Mouse (Mus musculus): ENCODE data around the gene Clcn7. TPM values are rescaled to one million over a fixed set of nuclear protein-coding genes. Genes with fewer than 3 reads are reported as not detected.

The Clcn7 gene
- total RNA-seq, 2 experiments from 2014 or later = 13.7 to 14.9 TPM

GRCm38 (mm10) chr17:25189091-25189490 is 55.9 kb downstream of the Clcn7 start:
- DNase-seq = no peak
- intact Hi-C loops (cut with DNase I) = loop anchor here (5.0 kb wide), 1 partner anchor 83 kb away; the partner anchor contains the start of gene Ube2i

- intact Hi-C loops (cut with DNase I) = no loop called here
- no peak for DNase-seq
Measured at GRCm38 (mm10) chr17:25202401-25202800, 69.2 kb downstream of the Clcn7 start.

- intact Hi-C loops (cut with DNase I) = no loop called here
- no peak for DNase-seq
Measured at GRCm38 (mm10) chr17:25210006-25210405, 76.8 kb downstream of the Clcn7 start.

- intact Hi-C loops (cut with DNase I) = no loop called here
- DNase-seq = peak in 1 of 2 experiments; percentile 35
Measured at GRCm38 (mm10) chr17:25210680-25211466, 77.7 kb downstream of the Clcn7 start.

GRCm38 (mm10) chr17:25211705-25212104 is 78.5 kb downstream of the Clcn7 start:
- intact Hi-C loops (cut with DNase I) = no loop called here
- DNase-seq = no peak

Other genes with a start within 250 kb of the Clcn7 start
- gene Nubp2, start 247.0 kb upstream of the Clcn7 start, total RNA-seq (2021) = 10 to 100 TPM; 10.0 TPM
- 10 to 100 TPM; 25.4 to 31.0 TPM for gene Spsb3, start 246.7 kb upstream of the Clcn7 start, total RNA-seq (2021)
- 10 to 100 TPM in 1 of 2 experiments, 1 to 10 TPM in 1; 9.3 to 10.2 TPM for gene Eme2, start 238.3 kb upstream of the Clcn7 start, total RNA-seq (2021)
- gene Mrps34, start 238.3 kb upstream of the Clcn7 start, total RNA-seq (2021) = 10 to 100 TPM; 84.6 to 90.2 TPM
- 10 to 100 TPM; 10.3 to 11.7 TPM for gene Nme3, start 236.9 kb upstream of the Clcn7 start, total RNA-seq (2021)
- gene Mapk8ip3, start 196.4 kb upstream of the Clcn7 start, total RNA-seq (2021) = 10 to 100 TPM; 16.2 to 24.4 TPM
- gene Jpt2, start 172.7 kb upstream of the Clcn7 start, total RNA-seq (2021) = 1 to 10 TPM; 6.2 to 6.8 TPM
- 1 to 10 TPM; 5.9 to 7.1 TPM for gene Cramp1l, start 117.6 kb upstream of the Clcn7 start, total RNA-seq (2021)
- gene Ift140, start 117.3 kb upstream of the Clcn7 start, total RNA-seq (2021) = 1 to 10 TPM; 1.7 to 2.0 TPM
- gene Tmem204, start 49.8 kb upstream of the Clcn7 start, total RNA-seq (2021) = 10 to 100 TPM; 10.3 to 10.7 TPM
- 1 to 10 TPM; 4.2 to 6.1 TPM for gene Telo2, start 17.4 kb upstream of the Clcn7 start, total RNA-seq (2021)
- gene Ptx4, start 12.6 kb upstream of the Clcn7 start, total RNA-seq (2021) = 1 to 10 TPM; 3.7 to 4.3 TPM
- gene Ccdc154, start 29.1 kb downstream of the Clcn7 start, total RNA-seq (2021) = not detected
- not detected for gene Gm38655, start 42.1 kb downstream of the Clcn7 start, total RNA-seq (2021)
- 10 to 100 TPM; 12.3 to 13.8 TPM for gene BC003965, start 51.2 kb downstream of the Clcn7 start, total RNA-seq (2021)
- 1 to 10 TPM; 4.9 to 5.6 TPM for gene Unkl, start 55.0 kb downstream of the Clcn7 start, total RNA-seq (2021)
- gene Gnptg, start 106.7 kb downstream of the Clcn7 start, total RNA-seq (2021) = 10 to 100 TPM; 13.8 to 14.1 TPM
- gene Tsr3, start 106.8 kb downstream of the Clcn7 start, total RNA-seq (2021) = 10 to 100 TPM; 15.8 to 18.4 TPM
- not detected for gene Baiap3, start 123.0 kb downstream of the Clcn7 start, total RNA-seq (2021)
- 10 to 100 TPM; 55.0 to 60.6 TPM for gene Ube2i, start 141.2 kb downstream of the Clcn7 start, total RNA-seq (2021)
- gene Prss34, start 165.0 kb downstream of the Clcn7 start, total RNA-seq (2021) = under 1 TPM; 0.20 to 0.36 TPM
- not detected for gene Prss28, start 175.3 kb downstream of the Clcn7 start, total RNA-seq (2021)
- not detected for gene Prss29, start 185.3 kb downstream of the Clcn7 start, total RNA-seq (2021)
- 1 to 10 TPM; 1.1 to 1.3 TPM for gene Tpsab1, start 212.2 kb downstream of the Clcn7 start, total RNA-seq (2021)
- gene Tpsb2, start 232.9 kb downstream of the Clcn7 start, total RNA-seq (2021) = 1 to 10 TPM; 2.7 to 3.5 TPM
- gene Tpsg1, start 235.9 kb downstream of the Clcn7 start, total RNA-seq (2021) = under 1 TPM in 1 of 2 experiments, not detected in 1; 0.26 TPM

All from gastrocnemius, postnatal 36 days (tissue).